Mouse (Mus musculus) embryonic fibroblast, embryonic 13.5 days (primary cell): ENCODE results near the gene Tmprss7.

Source experiments
- CTCF ChIP-seq: IDR thresholded peaks from 2 replicates; pipeline ENCODE4 v1.5.1; 2011; ENCODE audit warnings: mild to moderate bottlenecking, control low read depth, low read length, moderate library complexity, borderline replicate concordance; ENCODE audit not compliant: insufficient read depth
- POLR2A ChIP-seq: IDR thresholded peaks from 2 replicates; pipeline ENCODE4 v1.6.1; 2011; ENCODE audit warnings: low read depth, mild to moderate bottlenecking, control low read depth, low read length, moderate library complexity

- TF ChIP-seq POLR2A (no peak), CTCF (peak; percentile 56; the same call in 1 of the 2 replicates)
These were observed 17.8 kb upstream of the Tmprss7 start for GRCm38 (mm10) chr16:45711263-45711662.
